Mouse (Mus musculus): ENCODE measurements around the gene Cacna1g.

The Cacna1g gene

DNA sequence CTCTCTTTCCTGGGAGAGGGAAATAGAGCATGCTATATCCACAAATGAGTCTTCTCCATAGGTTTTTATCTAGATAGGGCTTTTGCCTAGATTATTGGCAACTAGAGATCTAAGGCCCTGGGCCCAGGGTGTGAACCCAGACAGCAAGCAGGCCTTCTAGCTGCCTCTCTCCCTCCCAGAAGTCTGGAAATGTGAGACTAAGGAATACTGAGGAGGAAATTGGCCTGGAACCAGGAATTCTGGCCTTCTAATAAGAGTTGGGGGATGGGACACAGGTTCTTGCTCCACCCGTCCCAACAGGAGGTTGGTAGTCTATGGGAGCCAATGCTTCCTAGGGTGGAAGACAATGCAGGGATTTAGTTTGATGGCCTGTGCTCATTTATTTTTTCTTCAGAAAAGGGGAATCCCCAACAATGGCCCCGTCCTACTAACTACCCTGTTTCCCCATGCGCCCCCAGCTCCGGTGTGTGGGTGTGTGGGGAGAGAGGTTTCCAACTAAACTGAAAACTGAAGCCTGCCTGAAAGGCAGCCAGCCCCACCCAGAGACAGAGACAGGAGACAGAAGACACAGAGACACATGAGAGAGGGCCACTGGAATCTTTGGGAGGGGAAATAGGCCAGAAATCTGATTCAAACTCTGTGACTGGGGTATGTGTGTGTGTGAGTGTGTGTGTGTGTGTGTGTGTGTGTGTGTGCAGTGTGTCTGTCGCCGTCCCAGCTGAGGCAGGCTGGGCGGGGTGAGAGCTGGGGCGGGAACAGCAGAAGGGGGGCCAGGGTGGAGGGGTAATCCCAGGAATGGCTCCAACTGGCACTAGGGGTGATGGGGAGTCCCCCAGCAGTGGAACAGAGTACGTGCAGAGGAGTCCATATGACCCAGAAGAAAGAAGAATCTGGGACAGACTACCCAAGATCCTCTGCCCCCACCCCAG, 4.6 kb downstream of the Cacna1g start:
- no peak for TF ChIP-seq GATA4 (IDR thresholded peaks at IDR 0.05; ENCODE audit: insufficient replicate concordance, low read length)

DNA sequence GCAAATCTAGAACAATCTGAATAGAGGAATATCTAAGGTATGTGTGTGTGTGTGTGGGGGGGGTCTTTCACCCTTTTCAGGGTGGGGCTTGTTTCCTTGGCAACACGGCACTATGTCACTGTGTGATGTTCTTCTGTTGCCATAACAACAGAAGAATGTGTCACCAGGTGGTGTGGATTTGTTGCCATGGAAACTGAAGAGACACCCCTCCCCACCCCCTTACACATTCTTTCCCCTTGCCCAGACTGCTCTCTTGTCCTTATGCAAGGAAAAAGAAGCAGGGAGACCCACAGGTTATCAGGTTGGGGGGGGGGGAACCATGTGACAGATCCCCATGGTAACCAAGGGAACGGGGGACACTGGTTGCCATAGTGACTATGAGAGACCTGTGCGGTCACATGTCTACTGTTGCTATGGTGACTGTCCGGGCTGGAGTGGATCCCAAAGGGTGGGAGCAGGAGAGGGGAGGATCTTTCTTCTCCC, 5.4 kb downstream of the Cacna1g start:
- no peak for TF ChIP-seq GATA4 (IDR thresholded peaks at IDR 0.05; ENCODE audit: insufficient replicate concordance, low read length)

DNA sequence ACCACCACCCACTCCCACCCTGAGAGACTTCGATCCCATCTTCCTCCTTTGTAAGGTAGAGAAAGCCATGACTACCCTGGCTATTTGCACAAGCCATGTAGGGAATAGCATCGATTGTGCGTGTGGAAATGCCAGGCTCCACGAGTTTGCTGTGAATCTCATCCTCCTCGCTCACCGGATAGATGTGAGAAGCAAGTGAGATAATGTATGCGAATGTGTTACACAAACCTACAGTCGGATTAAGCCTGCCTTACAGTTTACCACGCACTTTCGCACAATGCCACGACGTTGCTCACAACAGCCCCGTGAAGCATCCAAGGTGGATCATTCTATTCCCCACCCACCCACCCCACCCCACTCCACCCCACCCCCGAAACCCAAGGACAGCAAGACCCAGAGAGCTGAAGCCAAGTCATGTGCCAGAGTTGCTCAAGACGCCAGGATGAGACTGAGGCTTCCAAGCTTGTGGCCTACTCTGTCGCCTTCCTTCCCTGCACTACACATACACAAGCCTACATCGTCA, 7.6 kb downstream of the Cacna1g start:
- no peak for TF ChIP-seq GATA4 (IDR thresholded peaks at IDR 0.05; ENCODE audit: insufficient replicate concordance, low read length)

DNA sequence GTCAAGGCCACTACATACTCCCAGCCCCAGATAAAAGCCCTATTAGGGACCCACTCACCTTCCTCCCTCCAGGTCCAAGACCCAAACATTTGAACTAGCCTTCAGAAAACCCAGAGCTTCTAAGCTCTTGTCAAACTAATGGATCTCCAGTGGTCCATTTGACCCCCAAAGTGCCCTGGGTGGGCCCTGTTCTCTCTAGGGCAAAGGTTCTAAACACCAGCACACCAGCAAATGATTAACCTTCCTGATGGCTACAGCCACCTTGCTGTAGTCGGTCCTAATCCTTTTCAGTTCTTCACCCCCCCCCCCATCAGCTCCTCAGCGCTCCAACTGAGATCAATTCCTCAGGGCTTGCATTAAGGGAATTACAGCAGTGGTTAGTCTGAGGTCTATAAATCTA, 9.8 kb downstream of the Cacna1g start:
- no peak for TF ChIP-seq GATA4 (IDR thresholded peaks at IDR 0.05; ENCODE audit: insufficient replicate concordance, low read length)

DNA sequence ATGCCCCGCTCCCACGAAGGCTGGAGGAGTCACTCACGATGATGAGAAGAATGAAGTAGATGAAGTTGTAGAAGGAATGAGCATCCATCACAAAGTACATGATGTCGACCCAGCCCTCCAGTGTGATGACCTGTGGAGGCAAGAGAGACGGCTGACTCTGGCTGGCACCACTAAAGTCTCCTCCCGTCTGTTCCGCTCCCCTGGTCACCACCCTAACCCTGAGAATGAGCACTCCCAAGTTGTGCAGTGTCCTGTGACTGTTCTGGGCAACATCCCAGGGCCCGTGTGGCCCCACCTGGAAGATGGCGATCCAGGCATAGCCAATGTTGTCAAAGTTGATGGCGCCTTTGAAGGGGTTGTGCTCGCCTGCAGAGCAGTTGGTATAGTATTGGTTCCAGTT, 12.1 kb downstream of the Cacna1g start:
- no peak for TF ChIP-seq GATA4 (IDR thresholded peaks at IDR 0.05; ENCODE audit: insufficient replicate concordance, low read length)

DNA sequence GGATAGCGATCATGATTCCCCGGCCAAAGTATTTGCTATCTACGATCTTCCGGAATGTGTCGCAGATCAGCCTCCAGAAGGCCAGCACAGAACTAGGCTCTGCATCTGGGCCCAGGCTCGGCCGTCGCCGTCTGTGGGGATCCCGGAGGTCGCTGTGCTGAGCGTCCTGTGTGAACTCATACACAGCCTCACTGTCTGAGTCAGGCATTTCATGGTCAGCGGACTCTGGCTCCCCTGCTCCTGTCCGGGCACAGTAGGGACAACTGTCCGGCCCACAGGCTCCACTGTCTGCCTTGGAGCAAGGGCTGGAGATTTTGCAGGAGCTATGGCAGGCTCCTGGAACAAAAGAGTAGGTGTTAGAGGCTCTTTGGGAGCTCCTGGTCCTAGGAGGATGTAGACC, 17.0 kb downstream of the Cacna1g start:
- no peak for TF ChIP-seq GATA4 (IDR thresholded peaks at IDR 0.05; ENCODE audit: insufficient replicate concordance, low read length)

DNA sequence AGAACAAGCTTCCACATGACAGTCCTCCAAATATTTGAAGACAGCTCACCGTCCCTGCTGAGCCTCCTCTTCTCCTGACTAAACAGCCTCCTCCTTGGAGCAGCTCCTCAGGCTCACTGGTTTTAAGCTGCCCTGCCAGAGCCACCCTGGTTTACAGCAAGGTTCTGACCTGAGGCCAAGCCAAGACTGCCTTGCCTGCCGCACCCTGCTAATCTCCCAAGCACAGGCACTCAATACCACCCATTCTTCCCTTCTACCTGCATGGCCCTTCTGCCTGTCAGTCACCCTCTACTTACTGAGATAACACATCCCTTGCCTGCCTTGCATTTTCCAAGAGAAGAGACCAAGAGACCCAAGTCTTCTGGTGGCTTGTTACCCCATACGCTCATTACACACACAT, 17.7 kb downstream of the Cacna1g start:
- no peak for TF ChIP-seq GATA4 (IDR thresholded peaks at IDR 0.05; ENCODE audit: insufficient replicate concordance, low read length)

DNA sequence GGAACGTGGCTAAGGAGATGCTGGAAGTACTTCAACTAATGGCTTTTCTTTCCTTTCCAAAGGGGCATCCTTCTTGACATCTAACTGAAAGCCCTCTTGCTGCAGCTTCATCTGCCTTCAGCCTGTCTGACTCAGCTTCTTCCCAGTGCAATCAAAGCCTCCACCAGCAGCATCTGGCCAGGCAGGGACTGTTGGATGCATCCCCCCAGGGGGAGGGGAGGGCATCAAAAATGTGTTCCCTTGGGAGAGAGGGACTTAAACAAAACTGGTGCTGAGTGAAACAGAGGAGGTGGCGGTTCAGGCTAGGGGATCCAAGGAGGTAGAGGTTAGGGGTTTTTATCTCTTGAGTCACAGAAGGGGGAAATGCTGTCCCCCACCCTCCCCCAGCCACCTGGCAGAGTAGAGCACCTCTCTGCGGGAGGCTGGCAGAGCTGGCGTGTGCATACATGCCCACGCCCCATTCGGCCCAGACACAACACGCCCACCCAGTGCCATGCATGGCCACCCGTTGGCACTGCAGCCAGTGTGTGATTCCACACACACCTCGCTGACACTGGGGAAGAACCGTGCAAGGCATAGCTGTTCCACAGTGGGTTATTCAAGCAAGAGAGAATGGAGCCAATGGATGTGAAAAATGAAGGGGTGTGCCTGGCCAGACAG, 18.7 kb downstream of the Cacna1g start:
- no peak for TF ChIP-seq GATA4 (IDR thresholded peaks at IDR 0.05; ENCODE audit: insufficient replicate concordance, low read length)

DNA sequence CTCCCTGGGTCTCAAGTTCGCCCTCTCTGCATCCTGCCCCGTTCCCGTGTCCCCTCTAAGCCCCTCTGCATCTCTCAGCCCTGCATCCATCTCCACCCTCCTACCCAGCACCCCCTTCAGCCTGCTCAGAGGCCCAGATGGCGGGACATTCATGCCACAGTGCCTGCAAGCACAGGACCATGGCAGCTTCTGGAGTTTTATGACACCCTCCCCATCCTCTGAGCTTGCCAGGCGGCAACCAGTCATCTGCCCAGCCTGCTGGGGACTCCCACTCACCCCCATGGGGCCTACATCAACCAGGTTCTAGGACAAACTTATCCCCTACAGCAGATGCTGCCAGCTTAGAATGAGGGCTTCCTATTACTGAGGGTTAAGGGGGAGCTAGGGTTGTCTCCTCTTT, 19.2 kb downstream of the Cacna1g start:
- TF ChIP-seq GATA4 (IDR thresholded peaks at IDR 0.05; ENCODE audit: insufficient replicate concordance, low read length) = no peak

DNA sequence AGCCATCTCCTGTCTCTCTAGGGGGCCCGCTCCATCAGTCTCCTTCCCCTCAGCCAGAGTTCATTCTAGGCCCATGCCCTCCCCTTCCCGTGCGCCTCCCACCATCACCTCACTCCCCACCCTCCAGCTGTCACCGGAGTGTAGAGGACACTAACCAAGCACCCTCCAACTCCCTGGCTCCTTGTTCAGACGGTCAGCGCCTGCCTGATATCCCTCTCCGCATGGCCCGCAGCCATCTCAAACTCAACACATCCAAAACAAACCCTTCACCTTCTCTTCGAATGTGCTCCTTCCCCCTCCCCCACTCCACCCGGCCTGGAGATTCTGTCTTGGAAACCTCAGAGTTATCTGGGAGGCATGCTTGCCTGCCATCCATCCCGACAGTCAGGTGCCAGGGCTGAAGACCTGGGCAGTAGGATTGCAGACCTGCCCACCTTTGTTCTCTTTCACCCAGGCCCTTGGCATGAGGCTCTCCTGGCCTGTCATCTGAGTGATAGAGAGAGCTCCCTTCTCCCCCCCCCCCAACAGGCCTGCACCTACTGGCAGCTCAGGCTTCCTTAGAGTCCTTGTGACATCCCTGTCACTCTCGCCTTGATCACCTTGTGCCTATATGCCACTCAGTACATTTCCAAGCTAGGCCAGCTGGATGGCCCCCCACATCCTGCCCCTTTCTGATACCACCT, 22.8 kb downstream of the Cacna1g start:
- no peak for TF ChIP-seq GATA4 (IDR thresholded peaks at IDR 0.05; ENCODE audit: insufficient replicate concordance, low read length)

DNA sequence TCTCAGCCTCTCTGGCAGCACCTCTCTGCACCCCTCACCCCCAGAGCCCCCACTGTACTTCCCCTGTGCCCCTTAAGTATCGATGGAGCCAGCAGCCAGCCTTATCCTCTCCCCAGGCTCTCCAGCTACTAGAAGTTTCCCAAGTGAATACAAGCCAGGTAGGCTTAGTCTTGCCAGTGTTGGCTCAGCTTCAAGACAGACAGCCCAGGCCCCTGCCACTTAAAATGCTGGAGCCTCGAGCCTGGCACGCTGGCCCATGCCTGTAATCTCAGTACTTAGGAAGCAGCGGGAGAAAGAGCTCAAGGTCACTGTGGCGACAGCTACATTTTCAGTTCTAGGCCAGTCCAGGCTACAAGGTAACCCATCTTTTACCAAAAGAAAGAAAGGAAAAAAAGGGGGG, 24.1 kb downstream of the Cacna1g start:
- TF ChIP-seq GATA4 (IDR thresholded peaks at IDR 0.05; ENCODE audit: insufficient replicate concordance, low read length) = no peak

DNA sequence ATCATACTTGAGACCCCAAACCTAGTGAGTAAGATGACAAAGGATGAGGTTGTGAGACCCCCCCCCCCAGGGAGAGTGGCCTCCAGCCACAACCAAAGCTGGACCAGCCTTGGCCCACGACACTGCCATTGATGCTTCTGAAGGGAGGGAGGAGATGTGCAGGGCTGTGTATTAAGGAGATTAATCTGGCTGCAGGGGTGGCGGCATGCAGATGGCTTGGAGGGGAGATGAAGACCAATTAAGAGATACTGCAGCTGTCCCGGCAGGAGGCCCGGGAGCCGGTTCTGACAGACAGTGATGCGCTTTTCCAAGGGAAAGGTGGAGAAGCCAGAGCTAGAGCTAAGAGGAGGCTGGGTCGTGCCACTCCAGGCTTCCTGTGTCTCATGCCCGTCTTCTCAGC, 24.8 kb downstream of the Cacna1g start:
- no peak for TF ChIP-seq GATA4 (IDR thresholded peaks at IDR 0.05; ENCODE audit: insufficient replicate concordance, low read length)

DNA sequence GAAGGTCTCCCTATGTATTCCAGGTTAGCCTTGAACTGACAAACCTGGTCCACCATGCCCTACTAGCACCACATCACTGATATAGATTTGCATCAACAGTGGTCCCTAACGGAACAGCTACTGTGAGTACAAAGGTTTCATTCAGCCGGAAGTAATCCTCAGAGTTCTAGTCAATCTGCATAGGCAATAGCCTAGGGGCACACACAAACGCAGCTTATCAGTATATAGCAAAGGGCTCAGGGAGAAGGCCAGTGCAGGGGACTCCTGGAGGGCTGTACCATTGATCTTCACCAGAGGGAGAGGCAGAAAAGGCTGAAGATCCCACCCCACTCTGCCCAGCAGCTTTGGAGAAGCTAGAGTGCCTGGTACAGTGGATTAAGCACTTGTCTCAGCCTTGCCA, 27.0 kb downstream of the Cacna1g start:
- TF ChIP-seq GATA4 (IDR thresholded peaks at IDR 0.05; ENCODE audit: insufficient replicate concordance, low read length) = no peak

DNA sequence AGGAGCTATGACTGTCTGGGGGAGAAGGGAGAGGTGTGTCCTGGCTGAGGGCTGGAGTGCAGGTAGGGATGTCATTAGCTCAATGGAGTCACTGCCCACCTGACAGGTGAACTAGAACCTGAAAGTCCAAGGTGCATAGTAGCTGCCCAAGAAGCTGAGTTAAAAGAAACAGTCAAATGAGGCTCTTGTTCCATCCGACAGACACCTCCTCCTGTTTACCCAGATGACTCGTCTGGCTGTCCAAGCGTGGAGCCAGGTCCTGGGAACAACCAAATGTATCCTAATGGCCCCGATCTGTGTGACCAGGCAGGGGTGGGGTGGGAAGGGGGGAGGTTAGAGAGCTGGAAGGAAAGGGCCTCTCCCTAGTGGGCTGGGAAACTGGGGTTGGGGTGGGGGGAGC, 28.7 kb downstream of the Cacna1g start:
- TF ChIP-seq GATA4 (IDR thresholded peaks at IDR 0.05; ENCODE audit: insufficient replicate concordance, low read length) = no peak

DNA sequence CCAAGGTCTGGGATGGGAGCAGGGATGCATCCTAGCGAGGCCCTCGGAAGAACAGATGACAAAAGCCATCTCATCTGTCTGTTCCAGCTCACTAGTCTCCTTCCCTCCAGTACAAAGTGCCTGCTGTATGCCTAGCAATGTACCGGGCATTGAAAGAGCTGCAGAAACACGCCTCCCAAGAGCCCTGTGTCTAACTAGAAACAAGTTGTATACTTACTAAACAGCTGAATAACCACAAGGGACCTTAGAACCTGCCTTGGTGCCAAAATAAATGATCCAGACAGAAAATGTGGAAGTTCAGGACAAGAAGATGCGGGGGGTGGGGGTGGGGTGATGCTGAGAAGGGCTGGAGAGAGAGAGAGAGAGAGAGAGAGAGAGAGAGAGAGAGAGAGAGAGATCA, 29.2 kb downstream of the Cacna1g start:
- TF ChIP-seq GATA4 (IDR thresholded peaks at IDR 0.05; ENCODE audit: insufficient replicate concordance, low read length) = no peak
